Mouse (Mus musculus): ENCODE measurements around the gene Dpy30. TPM values are rescaled to one million over a fixed set of nuclear protein-coding genes. Genes with fewer than 3 reads are reported as not detected.
"Not testable (repeated sequence)": the region's sequence is repeated elsewhere in the genome, so short reads cannot be mapped to it uniquely, and the experiment has no call there.

Dpy30 gene
- polyA plus RNA-seq, 1 experiment from 2014 or later: 220 TPM

DNA sequence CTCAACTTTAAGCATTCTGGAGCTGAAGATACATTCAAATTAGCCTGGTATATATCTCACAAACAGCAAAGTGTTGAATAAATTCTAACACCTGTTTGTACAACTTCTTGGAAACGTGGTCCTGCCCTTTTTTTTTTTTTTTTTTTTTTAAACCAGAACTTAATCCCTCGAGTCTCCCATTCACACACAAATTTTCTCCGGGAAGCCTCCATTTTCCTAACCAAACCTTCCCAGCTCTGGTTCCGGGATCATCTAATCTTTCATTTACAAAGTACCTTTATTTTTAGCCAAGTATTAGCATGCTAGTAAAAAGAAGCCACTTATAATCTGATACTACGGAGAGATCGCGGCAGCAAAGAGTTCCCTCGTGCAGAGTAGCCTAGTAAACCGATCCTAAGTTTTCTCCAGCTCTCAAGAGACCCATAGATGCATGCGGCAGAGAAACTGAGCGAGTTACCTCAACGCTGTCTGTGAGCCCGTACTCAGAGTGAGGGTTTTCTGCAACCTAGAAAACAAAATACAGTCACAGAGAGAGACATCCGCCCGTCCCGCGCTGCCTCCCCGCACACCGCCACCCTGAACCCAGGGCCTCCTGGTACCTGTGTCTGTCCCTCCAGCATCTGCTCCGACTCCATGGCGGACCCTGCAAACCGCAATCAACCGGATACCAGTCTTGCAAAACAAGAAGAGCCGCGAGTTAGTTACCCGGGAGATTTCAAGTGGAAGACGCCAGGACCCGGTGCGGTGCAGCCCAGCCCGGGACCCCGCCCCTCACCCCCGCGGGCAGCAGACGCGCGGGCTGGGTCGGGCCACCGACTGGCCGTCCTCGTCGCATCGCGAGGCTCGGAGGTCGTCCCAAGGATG, 8.1 kb downstream of the Dpy30 start:
- under 1% methylated on average over 40 of the region's 45 CpGs for WGBS

DNA sequence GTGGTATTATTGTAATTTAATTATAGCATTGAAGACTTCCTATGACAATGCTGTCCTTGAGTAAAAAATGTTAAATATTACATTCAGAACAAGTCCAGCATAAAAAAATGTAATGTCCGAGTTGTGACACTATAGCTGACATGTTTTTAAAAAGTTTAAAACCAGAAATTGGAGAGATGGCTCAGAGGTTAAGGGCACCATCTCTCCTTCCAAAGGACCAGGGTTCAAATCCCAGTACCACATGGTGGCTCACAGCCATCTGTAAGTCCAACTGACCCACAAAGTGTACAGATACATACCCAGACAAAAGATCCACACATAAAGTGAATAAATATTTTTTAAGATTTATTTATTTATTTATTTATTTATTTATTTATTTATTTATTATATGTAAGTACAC, 17.7 kb downstream of the Dpy30 start:
- no peaks in the 10 kb centered on the region for H3K27me3 ChIP-seq
- no peak for ATAC-seq
- WGBS: 94% methylated on average over 1 of the region's 1 CpGs
- no peak overlapping the region for H3K4me2 ChIP-seq (replicated peaks)
- H3K9me3 ChIP-seq: no peaks in the 10 kb centered on the region
- H3K36me3 ChIP-seq: peaks cover 53% of the 10 kb centered on the region
- no peak overlapping the region for H3K4me3 ChIP-seq (replicated peaks)
- H3K27ac ChIP-seq: no peak overlapping the region
- H3K9ac ChIP-seq (replicated peaks): no peak overlapping the region
- H3K4me1 ChIP-seq (replicated peaks): no peaks in the 10 kb centered on the region

More for the DNA sequence above, 8.1 kb downstream of the Dpy30 start:
- Histone ChIP-seq H3K36me3 (peaks cover 10% of the 10 kb centered on the region), H3K9me3 (no peaks in the 10 kb centered on the region), H3K4me2 (replicated peaks) (peak overlapping the region; percentile 85), H3K4me3 (replicated peaks) (peak overlapping the region; percentile 79), H3K4me1 (replicated peaks) (peaks cover 23% of the 10 kb centered on the region), H3K27ac (peak overlapping the region; percentile 92), H3K27me3 (no peaks in the 10 kb centered on the region), H3K9ac (replicated peaks) (peak overlapping the region; percentile 82)
- no peak for ATAC-seq

DNA sequence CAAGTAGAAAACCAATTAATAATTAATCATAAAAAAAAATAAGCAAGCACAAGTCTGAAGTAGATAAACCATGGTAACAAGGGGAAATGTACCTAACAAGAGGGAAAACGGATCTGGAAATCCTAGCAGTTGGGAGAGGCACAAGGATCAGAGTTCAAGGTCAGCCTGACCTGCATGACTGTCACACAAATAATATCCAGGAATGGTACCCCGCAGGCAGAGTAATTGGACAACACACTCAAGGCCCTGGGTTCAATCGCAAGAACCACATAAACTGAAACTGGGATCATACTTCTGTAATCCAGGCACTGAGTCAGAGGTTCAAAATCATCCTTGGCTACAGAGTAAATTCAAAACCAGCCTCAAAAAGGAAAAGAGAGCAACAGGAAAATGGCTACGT, 18.1 kb downstream of the Dpy30 start:
- 94% methylated on average over 4 of the region's 4 CpGs for WGBS
- Histone ChIP-seq H3K4me2 (replicated peaks) (no peak overlapping the region), H3K9me3 (no peaks in the 10 kb centered on the region), H3K27ac (no peak overlapping the region), H3K4me1 (replicated peaks) (no peaks in the 10 kb centered on the region), H3K27me3 (no peaks in the 10 kb centered on the region), H3K9ac (replicated peaks) (no peak overlapping the region), H3K4me3 (replicated peaks) (no peak overlapping the region), H3K36me3 (peaks cover 54% of the 10 kb centered on the region)
- ATAC-seq: no peak

- H3K36me3 ChIP-seq: peaks cover 56% of the 10 kb centered on the region
- H3K4me2 ChIP-seq (replicated peaks): no peak overlapping the region
- no peak overlapping the region for H3K9ac ChIP-seq (replicated peaks)
- no peak overlapping the region for H3K27ac ChIP-seq
- H3K4me1 ChIP-seq (replicated peaks): no peaks in the 10 kb centered on the region
- no peaks in the 10 kb centered on the region for H3K27me3 ChIP-seq
- WGBS: 97% methylated on average over 4 of the region's 4 CpGs
- no peak for ATAC-seq
- no peaks in the 10 kb centered on the region for H3K9me3 ChIP-seq
- H3K4me3 ChIP-seq (replicated peaks): no peak overlapping the region
Observed at GRCm38 (mm10) chr17:74304060-74304459, 19.7 kb downstream of the Dpy30 start.

DNA sequence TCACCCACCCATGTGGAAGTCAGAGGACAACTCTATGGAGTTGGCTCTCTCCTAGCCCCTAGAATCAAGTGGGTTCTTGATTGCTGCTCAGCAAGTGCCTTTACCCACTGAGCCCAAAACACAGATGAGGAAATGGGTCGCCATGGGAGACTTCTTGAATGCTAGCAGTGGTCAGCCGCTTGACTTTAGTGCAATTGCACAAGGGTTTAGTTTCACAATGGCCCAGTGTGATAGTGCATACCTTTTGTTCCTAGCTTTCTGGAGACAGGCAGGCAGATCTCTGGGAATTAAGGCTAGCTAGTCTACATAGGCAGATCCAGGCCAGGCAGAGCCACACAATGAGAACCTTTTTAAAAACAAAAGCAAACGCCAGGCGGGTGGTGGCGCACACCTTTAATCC, 23.7 kb downstream of the Dpy30 start:
- H3K4me3 ChIP-seq (replicated peaks): no peak overlapping the region
- no peak overlapping the region for H3K4me2 ChIP-seq (replicated peaks)
- H3K4me1 ChIP-seq (replicated peaks): no peaks in the 10 kb centered on the region
- 88% methylated on average over 5 of the region's 5 CpGs for WGBS
- no peaks in the 10 kb centered on the region for H3K9me3 ChIP-seq
- no peak overlapping the region for H3K27ac ChIP-seq
- peaks cover 36% of the 10 kb centered on the region for H3K36me3 ChIP-seq
- ATAC-seq: no peak
- no peaks in the 10 kb centered on the region for H3K27me3 ChIP-seq
- H3K9ac ChIP-seq (replicated peaks): no peak overlapping the region

- H3K36me3 ChIP-seq: peaks cover 24% of the 10 kb centered on the region
- H3K4me1 ChIP-seq (replicated peaks): peaks cover 16% of the 10 kb centered on the region
- H3K9ac ChIP-seq (replicated peaks); H3K4me2 ChIP-seq (replicated peaks); H3K4me3 ChIP-seq (replicated peaks); H3K27me3 ChIP-seq; H3K9me3 ChIP-seq; H3K27ac ChIP-seq; ATAC-seq: not testable (repeated sequence)
- 94% methylated on average over 5 of the region's 5 CpGs for WGBS
Observed at GRCm38 (mm10) chr17:74296991-74297390, 26.8 kb downstream of the Dpy30 start.

GRCm38 (mm10) chr17:74296076-74296823, 27.5 kb downstream of the Dpy30 start:
- Histone ChIP-seq H3K27ac (peak overlapping the region; percentile 96; the same call in 1 of the 2 replicates), H3K9me3 (no peaks in the 10 kb centered on the region), H3K9ac (replicated peaks) (peak overlapping the region; percentile 96), H3K4me1 (replicated peaks) (peaks cover 21% of the 10 kb centered on the region), H3K4me3 (replicated peaks) (peak overlapping the region; percentile 97), H3K4me2 (replicated peaks) (peak overlapping the region; percentile 80), H3K27me3 (no peaks in the 10 kb centered on the region), H3K36me3 (peaks cover 17% of the 10 kb centered on the region)
- WGBS: 51% methylated on average over 11 of the region's 11 CpGs
- no peak for ATAC-seq

GRCm38 (mm10) chr17:74295026-74295970, 28.4 kb downstream of the Dpy30 start, which contains the start of gene Memo1:
TSS of gene Memo1 (minus strand) at chr17:74295521.
- under 1% methylated on average over 57 of the region's 110 CpGs for WGBS

DNA sequence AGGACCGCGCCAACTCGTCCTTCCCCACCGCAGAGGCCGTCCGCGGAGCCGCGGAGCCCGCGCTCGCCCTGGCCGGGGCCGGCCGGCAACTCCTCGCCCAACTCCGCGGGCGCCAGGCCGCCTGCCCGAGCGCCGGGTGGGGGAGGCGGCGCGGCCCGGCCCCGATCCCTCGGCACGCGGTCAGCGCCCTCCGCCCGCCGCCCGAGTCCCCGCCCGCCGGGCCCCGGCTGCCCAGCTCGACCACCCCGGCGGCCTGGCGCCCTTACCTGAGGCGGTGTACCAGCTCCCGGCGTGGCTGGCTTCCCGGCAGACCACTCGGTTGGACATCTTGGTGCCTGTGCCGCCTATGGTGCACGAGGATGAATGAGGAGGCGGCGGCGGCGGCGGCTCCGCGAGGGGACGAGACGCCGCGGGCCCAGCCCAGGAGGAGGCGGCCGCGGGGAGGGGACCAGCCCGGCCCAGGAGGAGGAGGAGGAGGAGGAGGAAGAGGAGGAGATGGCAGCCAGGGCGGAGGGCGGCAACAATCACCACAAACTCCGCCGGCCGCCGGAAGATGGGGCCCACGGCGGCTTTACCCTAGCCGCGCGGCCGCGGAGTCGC, 29.2 kb downstream of the Dpy30 start:
- H3K4me1 ChIP-seq (replicated peaks): peaks cover 27% of the 10 kb centered on the region
- WGBS: under 1% methylated on average over 66 of the region's 80 CpGs
- no peaks in the 10 kb centered on the region for H3K27me3 ChIP-seq
- peak overlapping the region; percentile 80 for H3K4me2 ChIP-seq (replicated peaks)
- H3K27ac ChIP-seq: peak overlapping the region; percentile 96
- ATAC-seq: peak; percentile 77
- H3K9ac ChIP-seq (replicated peaks): peak overlapping the region; percentile 96
- no peaks in the 10 kb centered on the region for H3K9me3 ChIP-seq
- peak overlapping the region; percentile 97 for H3K4me3 ChIP-seq (replicated peaks)
- H3K36me3 ChIP-seq: peaks cover 10% of the 10 kb centered on the region

More at GRCm38 (mm10) chr17:74295026-74295970, 28.4 kb downstream of the Dpy30 start, which contains the start of gene Memo1:
- peak within 1 kb of the TSS; percentile 96 for H3K27ac ChIP-seq
- ATAC-seq: peak; percentile 93
- peaks cover 27% of the 10 kb centered on the region for H3K4me1 ChIP-seq (replicated peaks)
- peak within 1 kb of the TSS; percentile 96 for H3K9ac ChIP-seq (replicated peaks)
- H3K4me3 ChIP-seq (replicated peaks): peak within 1 kb of the TSS; percentile 97
- peaks cover 13% of the 10 kb centered on the region for H3K36me3 ChIP-seq
- no peaks in the 10 kb centered on the region for H3K9me3 ChIP-seq
- peak within 1 kb of the TSS; percentile 80 for H3K4me2 ChIP-seq (replicated peaks)
- H3K27me3 ChIP-seq: no peaks in the 10 kb centered on the region

DNA sequence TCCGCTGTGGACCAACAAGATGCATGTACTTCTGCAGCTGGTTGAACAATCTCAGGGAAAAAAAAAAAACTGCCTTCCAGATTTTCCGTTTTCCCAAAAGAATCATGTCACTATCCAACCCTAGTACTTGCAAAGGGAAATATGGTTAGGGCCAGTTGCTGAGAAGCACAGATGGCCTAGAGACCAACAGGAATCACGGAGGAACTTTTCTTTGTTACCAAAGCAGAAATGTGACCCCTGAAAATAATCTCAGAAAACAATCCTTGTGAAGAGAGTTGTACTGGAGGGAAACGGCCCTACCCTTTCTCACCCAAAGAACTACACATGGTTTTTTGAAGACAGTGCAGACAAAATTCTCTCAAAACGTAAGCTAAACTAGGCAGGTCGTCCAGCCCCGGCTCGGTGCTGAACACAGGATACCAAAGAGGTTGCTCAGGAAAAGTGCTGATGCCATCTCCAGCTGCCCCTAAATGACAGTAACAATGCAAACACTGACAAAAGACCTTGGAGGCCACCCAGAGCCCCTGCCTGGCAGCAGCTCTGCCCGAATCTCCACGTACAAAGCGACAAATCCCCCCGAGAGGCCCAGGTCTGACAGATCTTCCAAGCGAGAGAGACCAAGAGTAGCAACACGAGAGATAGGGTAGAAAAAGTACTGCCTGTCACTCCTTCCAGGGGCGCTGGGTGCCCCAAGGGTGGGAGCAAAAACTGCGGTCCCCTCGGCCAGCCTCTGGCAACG, 29.9 kb downstream of the Dpy30 start:
- no peak for ATAC-seq
- no peaks in the 10 kb centered on the region for H3K9me3 ChIP-seq
- under 1% methylated on average over 18 of the region's 18 CpGs for WGBS
- H3K27me3 ChIP-seq: no peaks in the 10 kb centered on the region
- peak overlapping the region; percentile 97 for H3K4me3 ChIP-seq (replicated peaks)
- peak overlapping the region; percentile 96 for H3K27ac ChIP-seq
- peaks cover 27% of the 10 kb centered on the region for H3K4me1 ChIP-seq (replicated peaks)
- H3K4me2 ChIP-seq (replicated peaks): peak overlapping the region; percentile 80
- H3K36me3 ChIP-seq: peaks cover 9% of the 10 kb centered on the region
- H3K9ac ChIP-seq (replicated peaks): peak overlapping the region; percentile 96

Data from midbrain, embryonic 13.5 days (tissue).